Mouse (Mus musculus) heart, adult 18-20 months (tissue): ENCODE measurements at regions not wholly inside any gene's neighbourhood (a gene's known extent, or its start where the extent isn't known, plus 50 kb on each side); places are given as distances from the start of the nearest gene placed in this dataset.

ENCODE experiments used
- DNase-seq, 2 experiments: peaks; one replicate each; pipeline ENCODE4 v3.0.0; 2021 to 2022; ENCODE audit warnings: mixed read lengths in 1 of 2

DNA sequence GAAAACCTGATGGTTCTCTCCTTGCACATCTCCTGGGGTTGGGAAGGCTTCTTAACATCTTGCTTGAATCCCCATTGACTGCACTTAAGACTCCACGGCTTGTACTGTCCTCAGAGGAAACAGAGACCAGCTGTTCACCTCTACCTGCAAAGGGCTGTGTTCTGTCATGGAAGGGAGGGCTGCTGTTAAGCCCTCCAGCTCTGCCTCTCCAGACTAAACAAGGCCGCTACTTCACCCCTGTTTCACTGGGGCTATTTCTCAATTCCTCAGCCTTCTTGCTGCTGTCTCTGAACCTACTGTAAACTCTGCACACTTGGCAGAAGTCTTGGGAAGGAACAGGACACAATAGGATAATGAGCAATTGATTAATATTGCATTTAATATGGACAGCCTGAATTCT, 64.7 kb upstream of the BC052040 start:
- no peak for DNase-seq

GRCm38 (mm10) chr2:115519974-115520373, 61.5 kb upstream of the BC052040 start:
- no peak for DNase-seq

GRCm38 (mm10) chr2:115520413-115521139, 60.9 kb upstream of the BC052040 start:
- DNase-seq = no peak

DNA sequence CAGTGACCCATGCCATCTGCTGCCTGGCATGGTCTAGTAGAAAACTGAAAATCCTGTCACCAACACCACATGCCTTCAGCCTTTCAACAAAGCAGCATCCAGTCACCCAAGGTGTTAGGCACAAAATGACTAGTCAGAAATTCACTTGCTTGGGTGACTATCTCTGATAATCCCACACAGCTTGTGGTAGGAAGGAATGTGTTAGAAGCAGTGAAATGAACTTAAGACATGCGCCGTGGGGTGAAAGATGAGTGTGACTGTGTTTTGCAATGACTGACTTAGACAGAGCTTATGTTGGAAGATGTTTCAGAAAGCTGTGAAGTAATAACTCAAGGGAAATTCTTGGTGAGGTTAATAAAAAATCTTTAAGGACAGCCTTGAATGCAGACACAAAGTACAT, 51.6 kb upstream of the BC052040 start:
- DNase-seq = no peak
